15 mouse cellular contexts compared by ENCODE assay signal in the genomic region with DNA sequence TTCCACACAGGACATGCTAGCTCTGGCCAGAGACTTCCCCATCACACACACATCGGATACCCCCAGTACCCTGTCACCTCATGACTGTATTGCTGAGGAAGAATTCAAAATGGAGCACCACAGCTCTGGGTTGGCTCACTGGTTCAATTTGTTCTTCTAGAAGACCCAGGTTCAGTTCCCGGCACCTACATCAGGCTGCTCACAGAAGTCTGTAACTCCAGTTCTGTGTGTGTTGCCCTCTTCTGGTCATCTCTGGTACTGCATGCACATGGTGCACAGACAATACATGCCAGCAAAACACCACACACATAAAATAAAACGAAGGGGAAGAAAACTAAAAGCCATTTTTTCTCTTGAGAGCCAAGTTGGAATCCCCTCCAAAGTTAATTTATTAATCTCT. TPM values are rescaled to one million over a fixed set of nuclear protein-coding genes. Genes with fewer than 3 reads are reported as not detected.
DNase-seq lines count a peak whose midpoint lies in the region; ATAC-seq and TF ChIP-seq lines count a peak whose summit lies in the region.
"Had no signal": no experiment of that assay in that cellular context is flagged by ENCODE, and none has a peak within 500 bp of the region (broad histone marks: within the 10 kb centered on the region; RNA-seq: fewer than 3 reads in every experiment).

No protein-coding gene starts in this region.

- no peak for ATAC-seq in CD4-positive, CD25-positive, alpha-beta regulatory T cell, adult 4 months
- no peak for ATAC-seq in liver, embryonic 14.5 days (ENCODE audit: insufficient read depth)
- no peak for ATAC-seq in liver, embryonic 12.5 days
- no peak for ATAC-seq in G1E (ENCODE audit: extremely low read depth, insufficient number of reproducible peaks, low FRiP score, poor library complexity, severe bottlenecking)
- ATAC-seq in hindbrain, embryonic 16.5 days, result no peak
- ATAC-seq: forebrain, embryonic 16.5 days had no signal

- DNase-seq in CD4-positive, CD25-positive, alpha-beta regulatory T cell, adult 2 months (ENCODE audit: low read depth, low spot score), result peak; percentile 70
- DNase-seq in liver, embryonic 14.5 days (ENCODE audit: low read depth in 3 of 3, low spot score in 3 of 3), result no peak
- DNase-seq in G1E (ENCODE audit: low spot score), result no peak
- peak; percentile 38 for DNase-seq in lung, postnatal 10 days
- no peak for DNase-seq in spleen, adult 18-20 months
- DNase-seq: embryo, embryonic 11 days had no signal

- TF ChIP-seq CTCF in liver, embryonic 14.5 days (IDR thresholded peaks at IDR 0.05; ENCODE audit: low read depth), result peak; percentile 76
- TF ChIP-seq CTCF in G1E (IDR thresholded peaks at IDR 0.05; ENCODE audit: low read depth, low read length), result peak; percentile 42; the same call in 1 of the 2 replicates

- no peak overlapping the region for H3K4me3 ChIP-seq in liver, embryonic 14.5 days (ENCODE audit: insufficient read depth in 1 of 2, low read depth in 2 of 2, low read length in 2 of 2)
- no peak overlapping the region for H3K4me3 ChIP-seq in liver, embryonic 12.5 days
- no peak overlapping the region for H3K4me3 ChIP-seq in G1E (ENCODE audit: low read depth, low read length)
- H3K4me3 ChIP-seq in hindbrain, embryonic 16.5 days (ENCODE audit: low read length), result no peak overlapping the region

- H3K27ac ChIP-seq in liver, embryonic 14.5 days, result no peak overlapping the region
- no peak overlapping the region for H3K27ac ChIP-seq in liver, embryonic 12.5 days
- H3K27ac ChIP-seq in hindbrain, embryonic 16.5 days (ENCODE audit: low read depth, low read length), result no peak overlapping the region

- no peak for TF ChIP-seq EP300 in liver, embryonic 14.5 days (IDR thresholded peaks at IDR 0.05; ENCODE audit: low read depth)

- no peaks in the 10 kb centered on the region; the same call in 1 of the 2 replicates for H3K9me3 ChIP-seq in liver, embryonic 14.5 days (ENCODE audit: control insufficient read depth, low read length)
- 0 out of 2 replicates have a peak, but pooled peaks cover 3% of the 10 kb centered on the region for H3K9me3 ChIP-seq in liver, embryonic 12.5 days (replicated peaks)
- no peaks in the 10 kb centered on the region for H3K9me3 ChIP-seq in G1E (replicated peaks)
- no peaks in the 10 kb centered on the region for H3K9me3 ChIP-seq in hindbrain, embryonic 16.5 days (ENCODE audit: control insufficient read depth, low read length)

- no peak overlapping the region for H3K9ac ChIP-seq in liver, embryonic 14.5 days (replicated peaks)
- no peak overlapping the region for H3K9ac ChIP-seq in liver, embryonic 12.5 days
- no peak overlapping the region for H3K9ac ChIP-seq in hindbrain, embryonic 16.5 days (ENCODE audit: low read depth, low read length)

- H3K36me3 ChIP-seq in liver, embryonic 14.5 days (replicated peaks; ENCODE audit: control insufficient read depth, insufficient read depth, low read depth), result no peaks in the 10 kb centered on the region
- H3K36me3 ChIP-seq in liver, embryonic 12.5 days, result peaks cover 15% of the 10 kb centered on the region; the same call in 1 of the 2 replicates
- H3K36me3 ChIP-seq in G1E (replicated peaks), result no peaks in the 10 kb centered on the region
- H3K36me3 ChIP-seq in hindbrain, embryonic 16.5 days (ENCODE audit: control insufficient read depth, insufficient read depth, low read length), result no peaks in the 10 kb centered on the region

- no peaks in the 10 kb centered on the region for H3K27me3 ChIP-seq in liver, embryonic 14.5 days (ENCODE audit: control insufficient read depth, insufficient read depth, low read length)
- no peaks in the 10 kb centered on the region for H3K27me3 ChIP-seq in liver, embryonic 12.5 days (replicated peaks)
- peaks cover 12% of the 10 kb centered on the region for H3K27me3 ChIP-seq in G1E (ENCODE audit: insufficient read depth, low read length)
- H3K27me3 ChIP-seq in hindbrain, embryonic 16.5 days (replicated peaks; ENCODE audit: control insufficient read depth, insufficient read depth, low read length), result no peaks in the 10 kb centered on the region

- no peaks in the 10 kb centered on the region for H3K4me1 ChIP-seq in liver, embryonic 14.5 days (replicated peaks; ENCODE audit: control insufficient read depth in 2 of 2, insufficient read depth in 2 of 2, low read length in 1 of 2)
- H3K4me1 ChIP-seq in liver, embryonic 12.5 days, result no peaks in the 10 kb centered on the region
- H3K4me1 ChIP-seq in G1E (ENCODE audit: insufficient read depth, low read depth, low read length), result no peaks in the 10 kb centered on the region; the same call in 1 of the 2 replicates
- H3K4me1 ChIP-seq in hindbrain, embryonic 16.5 days (ENCODE audit: control insufficient read depth, insufficient read depth, low read depth, low read length), result no peaks in the 10 kb centered on the region

- 69% methylated on average over 3 of the region's 3 CpGs for WGBS in liver, embryonic 14.5 days (ENCODE audit: insufficient replicate concordance)
- WGBS in liver, embryonic 12.5 days (ENCODE audit: insufficient replicate concordance), result 77% methylated on average over 3 of the region's 3 CpGs
- 82% methylated on average over 3 of the region's 3 CpGs for WGBS in hindbrain, embryonic 16.5 days

- no peak overlapping the region for H3K4me2 ChIP-seq in liver, embryonic 14.5 days (ENCODE audit: low read depth)
- no peak overlapping the region for H3K4me2 ChIP-seq in liver, embryonic 12.5 days
- H3K4me2 ChIP-seq in hindbrain, embryonic 16.5 days (ENCODE audit: low read length), result no peak overlapping the region

RNA-seq across cellular contexts. Expression of a gene that starts 6.8 kb away (rescaled TPM):
- polyA plus RNA-seq in CD4-positive, CD25-positive, alpha-beta regulatory T cell, adult 4 months (2017; shearing (Covaris generic)), result 1 to 10 TPM in 1 of 2 experiments, under 1 TPM in 1; 0.66 to 5.8 TPM
- polyA plus RNA-seq in liver, embryonic 14.5 days (2012; rRNA removed), result 1.7 and 2.1 TPM in 2 replicates
- 2.7 and 3.5 TPM in 2 replicates for polyA plus RNA-seq in liver, embryonic 14.5 days (2014; fragmentation: Nextera tagmentation; extraction: Ambion mirVana)
- 2.6 and 2.8 TPM in 2 replicates for polyA plus RNA-seq in liver, embryonic 12.5 days (2016; fragmentation: Nextera tagmentation; extraction: Ambion mirVana)
- total RNA-seq in G1E (2014; fragmentation: Nextera tagmentation) (not detected in 2 replicates), G1E (2017) (0.11 and 0.17 TPM in 2 replicates)
- polyA plus RNA-seq in G1E (2012), result 0.11 and 0.17 TPM in 2 replicates
- polyA plus RNA-seq in hindbrain, embryonic 16.5 days (2015; fragmentation: Nextera tagmentation; extraction: Ambion mirVana), result 1.8 and 2.2 TPM in 2 replicates

RNA-seq across cellular contexts. Expression of a gene that starts 12.7 kb away (rescaled TPM):
- polyA plus RNA-seq in CD4-positive, CD25-positive, alpha-beta regulatory T cell, adult 4 months (2017; shearing (Covaris generic)), result not detected
- polyA plus RNA-seq in liver, embryonic 14.5 days (2012; rRNA removed), result 0.43 and 0.48 TPM in 2 replicates
- polyA plus RNA-seq in liver, embryonic 14.5 days (2014; fragmentation: Nextera tagmentation; extraction: Ambion mirVana), result 0.05 TPM in 1 of 2 replicates, not detected in the other
- polyA plus RNA-seq in liver, embryonic 12.5 days (2016; fragmentation: Nextera tagmentation; extraction: Ambion mirVana), result 0.28 and 0.35 TPM in 2 replicates
- total RNA-seq in G1E (2014; fragmentation: Nextera tagmentation), result not detected in 2 replicates
- total RNA-seq in G1E (2017), result 0.06 TPM in 1 of 2 replicates, not detected in the other
- 0.02 and 0.16 TPM in 2 replicates for polyA plus RNA-seq in G1E (2012)
- 47.0 and 68.0 TPM in 2 replicates for polyA plus RNA-seq in hindbrain, embryonic 16.5 days (2015; fragmentation: Nextera tagmentation; extraction: Ambion mirVana)

RNA-seq across cellular contexts. Expression of a gene that starts 17.0 kb away (rescaled TPM):
- under 1 TPM; 0.35 to 0.56 TPM for polyA plus RNA-seq in CD4-positive, CD25-positive, alpha-beta regulatory T cell, adult 4 months (2017; shearing (Covaris generic))
- polyA plus RNA-seq in liver, embryonic 14.5 days (2012; rRNA removed), result not detected in 2 replicates
- polyA plus RNA-seq in liver, embryonic 14.5 days (2014; fragmentation: Nextera tagmentation; extraction: Ambion mirVana), result not detected in 2 replicates
- not detected in 2 replicates for polyA plus RNA-seq in liver, embryonic 12.5 days (2016; fragmentation: Nextera tagmentation; extraction: Ambion mirVana)
- 2.0 TPM in 1 of 2 replicates, not detected in the other for total RNA-seq in G1E (2014; fragmentation: Nextera tagmentation)
- total RNA-seq in G1E (2017), result 0.33 TPM in 1 of 2 replicates, not detected in the other
- polyA plus RNA-seq in G1E (2012), result 0.06 and 0.09 TPM in 2 replicates
- not detected in 2 replicates for polyA plus RNA-seq in hindbrain, embryonic 16.5 days (2015; fragmentation: Nextera tagmentation; extraction: Ambion mirVana)
- total RNA-seq: adrenal gland, postnatal 4 days had no signal
- polyA plus RNA-seq: forebrain, embryonic 16.5 days; heart, embryonic 14.5 days; kidney, embryonic 14.5 days; neural tube, embryonic 11.5 days had no signal

RNA-seq across cellular contexts. Expression of a gene that starts 37.7 kb away (rescaled TPM):
- under 1 TPM in 1 of 2 experiments, not detected in 1; 0.56 TPM for polyA plus RNA-seq in CD4-positive, CD25-positive, alpha-beta regulatory T cell, adult 4 months (2017; shearing (Covaris generic))
- polyA plus RNA-seq in liver, embryonic 14.5 days (2012; rRNA removed), result 3.8 and 4.0 TPM in 2 replicates
- 2.3 TPM in 2 replicates for polyA plus RNA-seq in liver, embryonic 14.5 days (2014; fragmentation: Nextera tagmentation; extraction: Ambion mirVana)
- 12.4 and 14.2 TPM in 2 replicates for polyA plus RNA-seq in liver, embryonic 12.5 days (2016; fragmentation: Nextera tagmentation; extraction: Ambion mirVana)
- 1.7 and 2.6 TPM in 2 replicates for total RNA-seq in G1E (2014; fragmentation: Nextera tagmentation)
- total RNA-seq in G1E (2017), result 3.8 and 4.4 TPM in 2 replicates
- 39.9 and 53.3 TPM in 2 replicates for polyA plus RNA-seq in G1E (2012)
- 272 and 277 TPM in 2 replicates for polyA plus RNA-seq in hindbrain, embryonic 16.5 days (2015; fragmentation: Nextera tagmentation; extraction: Ambion mirVana)

RNA-seq across cellular contexts. Expression of a gene that starts 43.1 kb away (rescaled TPM):
- not detected for polyA plus RNA-seq in CD4-positive, CD25-positive, alpha-beta regulatory T cell, adult 4 months (2017; shearing (Covaris generic))
- not detected in 2 replicates for polyA plus RNA-seq in liver, embryonic 14.5 days (2012; rRNA removed)
- polyA plus RNA-seq in liver, embryonic 14.5 days (2014; fragmentation: Nextera tagmentation; extraction: Ambion mirVana), result not detected in 2 replicates
- polyA plus RNA-seq in liver, embryonic 12.5 days (2016; fragmentation: Nextera tagmentation; extraction: Ambion mirVana), result 0.20 and 0.24 TPM in 2 replicates
- total RNA-seq in G1E (2014; fragmentation: Nextera tagmentation), result not detected in 2 replicates
- 0.22 TPM in 1 of 2 replicates, not detected in the other for total RNA-seq in G1E (2017)
- not detected in 2 replicates for polyA plus RNA-seq in G1E (2012)
- polyA plus RNA-seq in hindbrain, embryonic 16.5 days (2015; fragmentation: Nextera tagmentation; extraction: Ambion mirVana), result 1.0 and 1.1 TPM in 2 replicates
- total RNA-seq: adrenal gland, postnatal 4 days had no signal
- polyA plus RNA-seq: urinary bladder, adult 2 months had no signal

Comparison
In these comparisons a context has a peak if more than half of its experiments do, and no peak if none do; other contexts are left out.
1. DNase-seq: peak in CD4-positive, CD25-positive, alpha-beta regulatory T cell, adult 2 months (single experiment) and lung, postnatal 10 days (single experiment); none in liver, embryonic 14.5 days (0 of 3), G1E (single experiment) and spleen, adult 18-20 months (0 of 2).
2. RNA of a gene that starts 12.7 kb away (polyA plus RNA-seq): 47.0 to 68.0 TPM in hindbrain, embryonic 16.5 days; 0.05 to 0.48 TPM in liver, embryonic 14.5 days, 0.28 to 0.35 TPM in liver, embryonic 12.5 days, 0.02 to 0.16 TPM in G1E and not detected in CD4-positive, CD25-positive, alpha-beta regulatory T cell, adult 4 months; every median in the first group is over 10 times any median in the second.